Comparison of ENCODE assay signal across 26 mouse cellular contexts in the genomic region with DNA sequence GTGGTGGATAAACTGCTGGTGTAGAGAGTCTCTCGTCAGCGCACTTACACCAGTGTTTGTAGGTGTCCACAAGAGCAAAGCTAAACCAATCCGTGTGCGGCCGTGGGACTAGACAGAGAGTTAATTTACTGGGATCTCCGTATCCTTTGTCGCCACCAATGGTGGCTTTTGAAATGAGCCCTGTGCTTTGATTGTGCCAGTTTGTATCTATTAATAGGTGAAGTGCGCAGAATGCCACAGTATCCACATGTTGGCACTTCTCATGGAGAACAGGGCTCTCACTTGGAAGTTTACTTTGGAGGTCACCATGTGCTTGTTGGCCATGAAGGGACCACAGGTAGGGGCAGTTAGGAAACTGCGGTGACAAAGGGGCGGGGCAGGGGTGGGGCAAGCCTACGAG. TPM values are rescaled to one million over a fixed set of nuclear protein-coding genes. Genes with fewer than 3 reads are reported as not detected.
DNase-seq lines count a peak whose midpoint lies in the region; ATAC-seq and TF ChIP-seq lines count a peak whose summit lies in the region.
"Had no signal": no experiment of that assay in that cellular context is flagged by ENCODE, and none has a peak within 500 bp of the region (broad histone marks: within the 10 kb centered on the region; RNA-seq: fewer than 3 reads in every experiment).

No protein-coding gene starts in this region.

- H3K9me3 ChIP-seq in heart, embryonic 15.5 days (replicated peaks) = no peaks in the 10 kb centered on the region
- H3K9me3 ChIP-seq in hindbrain, postnatal 0 days (ENCODE audit: low read length) = no peaks in the 10 kb centered on the region
- H3K9me3 ChIP-seq: embryonic facial prominence, embryonic 12.5 days; embryonic facial prominence, embryonic 15.5 days; heart, embryonic 13.5 days; hindbrain, embryonic 12.5 days; hindbrain, embryonic 15.5 days; intestine, embryonic 15.5 days had no signal

- no peak overlapping the region for H3K9ac ChIP-seq in heart, embryonic 15.5 days
- H3K9ac ChIP-seq in hindbrain, postnatal 0 days (replicated peaks; ENCODE audit: low read length) = no peak overlapping the region
- H3K9ac ChIP-seq: embryonic facial prominence, embryonic 12.5 days; embryonic facial prominence, embryonic 15.5 days; forebrain, postnatal 0 days; heart, embryonic 13.5 days; hindbrain, embryonic 12.5 days; hindbrain, embryonic 15.5 days; intestine, embryonic 15.5 days had no signal

- H3K4me1 ChIP-seq in heart, embryonic 15.5 days (replicated peaks) = peaks cover 23% of the 10 kb centered on the region
- no peaks in the 10 kb centered on the region for H3K4me1 ChIP-seq in hindbrain, postnatal 0 days (ENCODE audit: insufficient read depth, low read length)
- H3K4me1 ChIP-seq: intestine, embryonic 15.5 days had no signal

- 0 out of 2 replicates have a peak, but pooled peaks have one; percentile 18 for ATAC-seq in heart, embryonic 15.5 days (replicated peaks; ENCODE audit: insufficient number of reproducible peaks, insufficient read depth, low FRiP score, low read depth)
- ATAC-seq in hindbrain, postnatal 0 days = no peak
- ATAC-seq: activated CD4-positive, CD25-positive, alpha-beta regulatory T cell, adult 4 months; forebrain, embryonic 14.5 days; forebrain, postnatal 0 days; intestine, embryonic 15.5 days had no signal

- TF ChIP-seq CTCF in hindbrain, postnatal 0 days (IDR thresholded peaks at IDR 0.05; ENCODE audit: low read depth) = no peak

- H3K36me3 ChIP-seq in heart, embryonic 15.5 days = no peaks in the 10 kb centered on the region
- H3K36me3 ChIP-seq in hindbrain, postnatal 0 days (ENCODE audit: insufficient read depth, low read length) = no peaks in the 10 kb centered on the region
- H3K36me3 ChIP-seq: embryonic facial prominence, embryonic 12.5 days; embryonic facial prominence, embryonic 15.5 days; heart, embryonic 13.5 days; hindbrain, embryonic 12.5 days; hindbrain, embryonic 15.5 days; intestine, embryonic 15.5 days had no signal

- intact Hi-C loops in heart, postnatal 25 days (cut with DNase I) = no loop called here
- intact Hi-C loops in heart, postnatal 10 days (cut with DNase I) = no loop called here

- no peak overlapping the region for H3K4me3 ChIP-seq in heart, embryonic 15.5 days
- no peak overlapping the region for H3K4me3 ChIP-seq in hindbrain, postnatal 0 days (ENCODE audit: low read length)
- H3K4me3 ChIP-seq: embryonic facial prominence, embryonic 12.5 days; embryonic facial prominence, embryonic 15.5 days; gastrocnemius, adult 2 months; heart, embryonic 13.5 days; hindbrain, embryonic 12.5 days; hindbrain, embryonic 15.5 days; intestine, embryonic 15.5 days had no signal

- no peaks in the 10 kb centered on the region for H3K27me3 ChIP-seq in heart, embryonic 15.5 days
- H3K27me3 ChIP-seq in hindbrain, postnatal 0 days (ENCODE audit: insufficient read depth, low read length) = no peaks in the 10 kb centered on the region; the same call in 1 of the 2 replicates
- H3K27me3 ChIP-seq: embryonic facial prominence, embryonic 12.5 days; embryonic facial prominence, embryonic 15.5 days; heart, embryonic 13.5 days; hindbrain, embryonic 12.5 days; hindbrain, embryonic 15.5 days; intestine, embryonic 15.5 days had no signal

- H3K27ac ChIP-seq in heart, embryonic 15.5 days = peak overlapping the region; percentile 1; the same call in 1 of the 2 replicates
- H3K27ac ChIP-seq in hindbrain, postnatal 0 days = no peak overlapping the region
- H3K27ac ChIP-seq: embryonic facial prominence, embryonic 12.5 days; embryonic facial prominence, embryonic 15.5 days; gastrocnemius, adult 2 months; heart, embryonic 13.5 days; hindbrain, embryonic 12.5 days; hindbrain, embryonic 15.5 days; intestine, embryonic 15.5 days had no signal

- WGBS in heart, embryonic 15.5 days = 77% methylated on average over 11 of the region's 11 CpGs
- WGBS in hindbrain, postnatal 0 days = 93% methylated on average over 11 of the region's 11 CpGs

- no peak overlapping the region for H3K4me2 ChIP-seq in heart, embryonic 15.5 days
- H3K4me2 ChIP-seq in hindbrain, postnatal 0 days (ENCODE audit: low read depth, low read length) = no peak overlapping the region
- H3K4me2 ChIP-seq: embryonic facial prominence, embryonic 12.5 days; embryonic facial prominence, embryonic 15.5 days; heart, embryonic 13.5 days; hindbrain, embryonic 12.5 days; hindbrain, embryonic 15.5 days; intestine, embryonic 15.5 days had no signal

- peak; percentile 95 for DNase-seq in heart, adult 11 months
- no peak for DNase-seq in heart, postnatal 25 days (ENCODE audit: low spot score)
- DNase-seq in heart, adult 8-10 months (ENCODE audit: low spot score) = peak; percentile 19
- DNase-seq in heart, postnatal 10 days = peak; percentile 61 to 66
- no peak for DNase-seq in retina, postnatal 1 day
- no peak for DNase-seq in hindbrain, postnatal 0 days (ENCODE audit: low spot score)
- no peak for DNase-seq in kidney, postnatal 14 days
- DNase-seq: adrenal gland, adult 8-10 months; adrenal gland, postnatal 36 days; cerebellum, adult 18-20 months; cerebellum, adult 9-10 months; cerebellum, postnatal 25 days; forebrain, postnatal 0 days; gastrocnemius, adult 2 months; gastrocnemius, postnatal 14 days; kidney, adult 11 months; kidney, adult 8-10 months had no signal

RNA-seq across cellular contexts. Expression of a gene that starts 53.7 kb away (rescaled TPM):
- 10 to 100 TPM; 18.1 to 21.5 TPM for total RNA-seq in heart, postnatal 25 days (2021)
- total RNA-seq in heart, adult 8-10 months (2022) = 10 to 100 TPM; 16.7 to 21.8 (median 19.0) TPM
- polyA plus RNA-seq in heart, embryonic 15.5 days (2015; fragmentation: Nextera tagmentation; extraction: Ambion mirVana) = 8.3 and 8.6 TPM in 2 replicates
- total RNA-seq in heart, postnatal 10 days (2021) = 10 to 100 TPM; 27.4 to 29.0 TPM
- total RNA-seq in hindbrain, postnatal 0 days (2014; rRNA removed) = 4.7 and 5.1 TPM in 2 replicates
- polyA plus RNA-seq in hindbrain, postnatal 0 days (2015; fragmentation: Nextera tagmentation; extraction: Ambion mirVana) = 0.47 and 0.61 TPM in 2 replicates
- polyA plus RNA-seq: activated CD4-positive, CD25-positive, alpha-beta regulatory T cell, adult 4 months had no signal

Comparison
In these comparisons a context has a peak if more than half of its experiments do, and no peak if none do; other contexts are left out.
1. DNase-seq: peak in heart, adult 11 months (single experiment), heart, adult 8-10 months (single experiment) and heart, postnatal 10 days (2 of 2); none in heart, postnatal 25 days (single experiment), retina, postnatal 1 day (single experiment), hindbrain, postnatal 0 days (single experiment) and kidney, postnatal 14 days (single experiment).